Mouse (Mus musculus) stomach, postnatal 0 days (tissue): ENCODE data around the gene 1810013L24Rik.

Experiments
- CTCF ChIP-seq: IDR thresholded peaks from 2 replicates; pipeline ENCODE4 v1.5.1; 2016; ENCODE audit warnings: antibody characterized with exemption, low read depth, mild to moderate bottlenecking, moderate library complexity
- EP300 ChIP-seq: optimal IDR thresholded peaks from 2 replicates; pipeline ENCODE3; 2016; ENCODE audit warnings: antibody characterized with exemption

- TF ChIP-seq CTCF: no peak
- TF ChIP-seq EP300: no peak
Measured at GRCm38 (mm10) chr16:8817872-8818271, 12.0 kb upstream of the 1810013L24Rik start.
